Mouse (Mus musculus) erythroblast, embryonic 14.5 days (primary cell): ENCODE results near the gene Rad23a.

ENCODE experiments used
- GATA1 ChIP-seq: IDR thresholded peaks from 2 replicates; pipeline ENCODE4 v1.6.1; 2012; ENCODE audit warnings: low read length, inconsistent platforms, mixed read lengths
- TAL1 ChIP-seq: IDR thresholded peaks from 3 replicates; pipeline ENCODE4 v1.6.1; 2012; ENCODE audit warnings: low read length, inconsistent platforms, mixed read lengths

DNA sequence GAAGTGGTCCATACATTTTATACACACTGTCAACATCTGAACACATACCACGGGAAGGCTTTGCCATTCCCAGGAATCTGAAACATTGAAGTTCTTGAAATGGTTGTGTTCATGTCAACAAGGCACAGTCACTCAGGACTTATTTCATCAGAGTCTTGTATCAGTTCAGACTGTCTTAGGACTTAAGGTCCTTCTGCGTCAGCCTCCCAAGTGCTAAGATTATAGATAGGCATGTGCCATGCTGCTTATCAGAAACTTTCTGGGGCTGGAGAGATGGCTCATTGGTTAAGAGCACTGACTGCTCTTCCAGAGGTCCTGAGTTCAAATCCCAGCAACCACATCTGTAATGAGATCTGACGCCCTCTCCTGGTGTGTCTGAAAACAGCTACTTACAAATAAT, 33.9 kb upstream of the Rad23a start:
- no peak for TF ChIP-seq TAL1
- no peak for TF ChIP-seq GATA1
